Mouse (Mus musculus) T-helper 17 cell (primary cell): ENCODE measurements at regions not wholly inside any gene's neighbourhood (a gene's known extent, or its start where the extent isn't known, plus 50 kb on each side); places are given as distances from the start of the nearest gene placed in this dataset.

Experiments used
- in situ Hi-C, 2 experiments: fragments of 300-600 bp; cut with MboI, MseI; formaldehyde crosslinking; loops; 1 replicate in 1 of 2; 2 replicates in 1 of 2; pipeline ENCODE4 v1.15.1; 2025; ENCODE audit warnings: high pct_unique_total_duplicates in 2 of 2

DNA sequence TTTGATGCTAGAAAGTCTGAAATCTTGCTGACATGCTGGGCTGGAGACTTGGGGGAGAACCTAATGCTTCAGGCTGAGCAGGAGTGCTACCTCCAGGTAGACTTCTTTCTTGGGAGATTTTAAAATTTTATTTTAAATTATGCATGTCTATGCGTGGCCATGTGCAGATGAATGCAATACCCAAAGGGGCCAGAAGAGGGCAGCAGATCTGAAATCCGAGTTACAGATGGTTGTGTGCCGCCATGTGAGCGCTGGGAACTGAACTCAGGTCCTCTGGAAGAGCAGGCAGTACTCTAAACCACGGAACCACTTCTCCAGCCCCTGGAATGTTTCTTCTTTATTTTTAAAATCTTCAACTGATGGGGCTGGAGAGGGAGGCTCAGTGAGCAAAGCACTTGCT is 135.8 kb downstream of the Slc4a3 start:
- in situ Hi-C loops: no loop called here

DNA sequence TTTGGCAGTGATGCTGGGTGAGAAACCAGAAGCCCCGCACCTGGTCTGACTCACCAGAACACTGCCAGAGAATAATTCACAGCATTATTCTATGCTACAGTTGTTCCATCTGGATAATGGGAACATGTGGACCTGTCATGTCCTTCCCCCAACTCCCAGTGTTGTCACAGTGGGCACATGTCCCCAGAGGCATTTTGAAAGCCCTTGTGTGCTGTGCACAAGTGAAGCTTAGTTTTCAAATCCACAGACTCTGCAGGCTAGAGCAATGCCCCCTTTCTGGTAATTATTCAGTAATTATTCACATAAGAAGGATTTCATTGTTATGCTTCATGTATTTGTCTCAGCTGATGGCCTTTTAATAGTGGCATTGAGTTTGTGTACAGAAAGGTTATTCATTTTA is 146.7 kb downstream of the Slc4a3 start:
- in situ Hi-C loops: no loop called here

DNA sequence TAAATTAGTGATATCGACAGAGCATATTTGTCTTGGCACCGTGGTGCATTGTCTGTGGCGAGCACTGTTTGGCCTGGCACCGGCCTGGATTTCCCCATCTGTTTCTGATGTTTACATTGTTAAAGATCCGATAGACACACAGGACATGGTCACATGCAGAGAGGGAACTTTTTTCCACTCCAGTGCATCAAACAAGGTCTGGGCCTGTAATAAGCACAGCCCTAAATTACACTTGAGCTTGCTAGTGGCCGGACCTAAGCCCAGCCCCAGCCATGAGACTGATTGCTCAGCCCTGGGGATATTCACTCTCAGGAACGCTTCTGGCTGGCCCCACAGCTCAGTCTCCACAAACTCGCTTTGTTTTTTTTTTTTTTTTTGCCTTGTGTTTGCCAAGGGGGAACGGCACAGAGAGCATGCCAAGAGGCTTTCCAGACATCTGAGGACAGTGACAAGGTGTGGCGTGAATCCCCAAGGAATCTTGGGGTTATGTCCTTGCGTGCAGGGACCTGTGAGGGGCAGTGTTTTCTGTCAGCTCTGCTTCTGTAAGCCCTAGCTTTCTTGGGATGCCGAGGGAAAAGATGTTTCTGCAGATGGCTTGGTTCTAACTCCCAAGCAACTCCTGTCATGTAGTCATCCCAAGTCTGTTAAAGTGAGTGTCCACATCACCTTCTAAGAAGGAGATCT is 147.3 kb downstream of the Slc4a3 start:
- in situ Hi-C loops: no loop called here

DNA sequence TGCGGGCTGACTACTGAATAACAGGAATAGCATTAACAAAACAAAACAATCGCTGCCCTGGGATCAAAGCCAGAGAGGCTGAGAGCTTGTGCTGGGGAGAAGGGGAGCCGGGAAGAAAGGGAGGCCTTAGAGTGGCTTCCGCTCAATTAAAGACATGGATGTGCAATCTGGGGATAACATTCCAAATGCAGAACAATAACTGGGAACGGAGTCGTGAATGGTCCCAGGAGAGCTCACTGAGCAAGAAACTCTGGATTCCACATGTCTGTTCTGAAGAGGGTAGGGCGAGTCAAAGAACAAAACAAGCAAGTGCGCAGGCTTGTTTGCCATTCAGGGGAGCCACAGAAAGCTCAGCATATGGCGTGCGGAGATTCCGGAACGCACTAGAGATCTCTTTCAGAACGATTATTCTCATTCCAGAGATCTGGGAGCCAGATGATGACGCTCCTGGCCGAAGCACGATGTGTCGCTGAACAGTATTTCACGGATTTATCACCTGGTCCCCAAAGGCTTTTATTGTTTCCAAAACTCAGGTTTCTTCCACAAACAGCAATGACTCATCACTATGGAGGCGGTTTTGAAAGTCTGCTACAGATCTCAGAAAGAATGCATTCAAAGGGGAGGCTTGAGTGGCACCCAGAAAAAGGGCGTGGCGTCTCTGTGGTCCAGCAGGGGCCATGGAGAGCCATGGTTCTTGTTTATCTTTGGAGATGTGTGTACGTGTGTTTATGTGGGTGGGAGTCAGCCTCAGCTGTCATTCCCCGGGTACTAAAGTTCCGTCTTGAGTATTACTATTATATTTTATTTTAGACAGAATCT is 159.0 kb downstream of the Slc4a3 start:
- in situ Hi-C loops: no loop called here

DNA sequence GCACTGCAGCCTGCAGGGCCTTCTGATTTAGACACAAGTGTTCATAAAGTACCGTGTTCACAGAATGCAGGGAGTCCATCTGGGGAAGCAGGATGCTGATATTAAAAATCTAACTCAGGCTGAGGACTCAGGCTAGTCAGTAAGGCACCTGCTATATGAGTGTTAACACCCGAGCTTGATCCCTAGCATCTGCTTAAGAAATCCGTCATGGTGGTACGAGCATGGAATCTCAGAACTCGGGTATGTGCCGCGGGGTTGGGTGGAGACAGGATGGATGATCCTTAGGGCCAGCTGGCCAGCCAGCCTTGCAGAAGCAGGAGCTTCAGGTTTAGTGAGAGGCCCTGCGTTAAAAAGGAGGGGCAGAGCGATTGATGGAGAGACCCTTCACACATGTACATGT is 160.1 kb downstream of the Slc4a3 start:
- in situ Hi-C loops: no loop called here

DNA sequence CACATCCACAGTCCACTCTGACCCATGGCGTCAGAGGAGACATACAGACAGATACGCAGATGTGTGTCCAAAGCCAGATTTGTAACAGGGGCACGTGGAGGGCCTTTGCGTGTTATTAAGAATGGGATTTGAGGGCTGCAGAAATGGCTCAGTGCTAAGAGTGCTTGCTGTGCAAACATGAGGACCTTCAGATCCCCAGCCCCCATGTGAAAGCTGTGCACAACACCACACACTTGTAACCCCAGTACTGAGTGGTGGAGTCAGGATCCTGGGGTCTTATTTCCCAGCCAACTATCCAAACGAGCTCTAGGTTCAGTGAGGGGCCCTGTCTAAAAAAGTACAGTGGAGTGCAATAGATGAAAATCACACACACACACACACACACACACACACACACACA is 177.4 kb downstream of the Slc4a3 start:
- in situ Hi-C loops: no loop called here

DNA sequence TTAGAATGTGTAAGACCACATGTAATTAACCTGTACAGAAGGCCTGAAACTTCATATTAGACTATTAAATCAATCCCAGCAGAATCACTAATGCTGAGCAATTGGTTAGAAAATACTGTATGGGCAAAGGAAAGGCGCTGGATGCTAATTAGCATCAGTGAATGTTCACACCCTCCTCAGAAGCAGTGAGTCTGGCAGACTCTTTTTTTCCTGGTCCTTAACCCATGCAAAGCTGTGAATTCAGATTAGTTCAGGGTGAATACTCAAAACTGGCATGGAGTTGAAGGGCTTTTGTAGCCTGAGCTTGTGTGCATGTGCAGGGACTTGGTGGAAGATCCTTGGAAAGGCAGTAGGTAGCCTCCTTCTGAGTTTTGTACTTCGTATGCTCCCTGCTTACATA is 179.3 kb downstream of the Slc4a3 start:
- in situ Hi-C loops: no loop called here

DNA sequence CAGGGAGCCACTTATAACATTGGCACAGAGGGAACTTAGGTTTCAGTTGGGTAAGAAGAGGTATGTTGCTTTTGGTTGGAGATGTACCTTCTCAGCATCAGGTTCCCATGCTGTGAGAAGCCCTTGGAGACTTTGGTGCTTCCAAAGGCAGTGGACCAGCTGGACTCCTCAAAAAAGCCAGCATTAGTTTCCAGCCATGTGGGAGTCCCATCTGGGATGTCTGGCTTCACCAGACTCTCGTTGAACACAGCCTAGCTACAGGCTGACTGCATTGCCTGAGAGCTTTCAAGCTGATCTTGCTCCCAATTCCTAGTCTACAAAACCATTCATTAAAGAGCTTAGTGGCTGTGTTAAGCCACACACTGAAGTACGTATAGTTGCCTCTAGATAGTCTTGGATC is 182.8 kb downstream of the Slc4a3 start:
- in situ Hi-C loops: no loop called here

DNA sequence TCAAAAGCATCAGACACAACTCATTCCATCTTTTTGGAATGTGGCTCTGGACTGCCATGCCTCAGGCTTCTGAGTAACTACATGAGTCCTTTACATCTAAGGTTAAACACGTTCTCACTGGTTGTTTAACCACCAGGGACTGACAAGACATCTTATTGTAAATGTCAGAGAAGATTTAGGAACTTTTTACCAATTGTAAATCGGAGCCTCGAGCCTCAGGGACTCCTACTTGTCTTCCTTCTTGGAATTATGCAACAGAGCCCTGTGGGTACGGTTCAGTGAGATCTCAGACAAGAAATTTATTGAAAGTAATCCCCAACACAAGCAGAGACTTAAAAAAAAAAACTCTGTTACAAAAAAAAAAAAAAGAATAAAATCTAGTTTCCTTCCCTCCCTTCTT is 187.7 kb downstream of the Slc4a3 start:
- in situ Hi-C loops: no loop called here

DNA sequence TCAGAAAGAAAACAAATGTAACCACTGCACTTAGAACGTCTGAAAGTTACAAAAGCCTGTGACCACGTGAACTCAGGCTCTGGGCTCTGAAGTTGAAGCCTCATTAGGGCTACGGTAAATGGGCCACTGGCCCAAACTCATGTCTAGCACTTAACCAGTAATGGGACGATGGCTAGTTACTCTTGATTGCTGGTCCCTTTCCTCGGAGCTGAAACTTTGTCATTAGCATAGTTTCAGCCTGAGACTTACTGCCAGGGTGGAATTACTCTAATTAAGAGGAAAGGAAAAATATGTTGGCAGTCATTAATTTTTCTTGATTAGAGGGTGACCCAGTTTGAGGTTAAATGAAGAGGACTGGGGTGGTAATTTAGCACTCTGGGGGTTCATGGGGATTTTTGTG is 192.6 kb downstream of the Slc4a3 start:
- in situ Hi-C loops: no loop called here

DNA sequence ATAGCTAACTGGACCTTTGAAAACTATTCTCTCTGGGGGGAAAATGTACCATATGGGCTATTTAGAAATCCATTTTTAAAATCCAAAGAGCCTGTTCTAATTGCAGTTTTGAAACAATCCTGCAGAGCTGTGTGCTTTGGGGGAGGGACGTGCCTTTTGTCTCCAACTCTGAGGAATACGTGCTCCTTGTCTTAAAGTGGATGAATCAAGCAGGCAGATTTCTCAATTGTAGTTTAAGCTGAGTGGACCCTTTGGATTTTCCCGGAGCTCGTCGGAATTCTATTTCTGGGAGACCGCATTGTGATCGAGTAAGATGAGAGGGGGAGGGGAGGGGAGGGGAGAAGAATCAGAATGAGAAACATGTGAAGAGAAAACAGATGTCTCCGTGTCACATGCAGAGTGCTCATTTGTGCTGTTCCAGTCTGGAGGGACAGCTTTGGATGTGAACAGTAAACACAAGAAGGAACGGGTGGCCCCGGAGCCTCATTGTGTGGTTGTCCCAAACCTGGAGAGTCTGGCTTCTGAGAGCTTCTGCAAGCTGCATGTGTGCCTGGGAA is 203.7 kb downstream of the Slc4a3 start:
- in situ Hi-C loops: no loop called here

DNA sequence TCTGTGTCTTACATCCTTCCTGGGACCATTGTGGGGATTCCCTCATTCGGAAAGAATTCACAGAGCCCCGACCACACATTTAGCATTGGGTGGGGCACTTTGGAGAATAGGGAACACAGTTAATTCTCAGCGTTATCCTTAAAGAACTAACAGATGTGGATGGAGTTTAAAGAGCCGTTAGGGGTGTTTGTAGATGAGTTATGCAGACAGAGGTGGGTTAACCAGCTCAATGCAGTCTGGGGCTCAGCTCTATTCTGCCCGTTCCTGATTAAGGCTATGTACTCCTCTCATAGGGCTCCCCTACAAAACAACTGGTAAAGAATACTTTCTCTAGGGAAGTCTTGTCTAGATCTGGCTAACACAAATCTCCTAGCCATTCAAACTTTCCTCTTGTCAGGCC is 226.1 kb downstream of the Slc4a3 start:
- in situ Hi-C loops: no loop called here

DNA sequence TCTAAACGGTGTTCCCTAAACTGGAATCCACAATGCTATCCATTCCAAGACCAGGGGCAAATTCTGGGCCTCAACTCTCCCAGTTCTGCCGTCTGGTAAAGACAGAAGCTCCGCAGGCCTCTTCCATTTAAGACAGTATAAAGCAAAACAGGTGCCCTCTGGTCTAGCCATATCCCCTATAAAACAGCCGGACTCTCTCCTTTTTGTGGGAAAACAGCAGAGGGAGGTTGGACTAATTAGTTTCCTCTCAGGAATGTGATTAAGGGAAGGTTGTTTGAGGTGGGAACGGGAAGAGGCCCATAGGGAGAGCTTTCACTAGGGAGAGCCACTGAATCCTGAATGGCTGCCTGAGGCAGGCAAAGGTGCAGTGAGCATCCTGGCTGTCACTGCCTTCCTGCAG is 226.9 kb downstream of the Slc4a3 start:
- in situ Hi-C loops: no loop called here

DNA sequence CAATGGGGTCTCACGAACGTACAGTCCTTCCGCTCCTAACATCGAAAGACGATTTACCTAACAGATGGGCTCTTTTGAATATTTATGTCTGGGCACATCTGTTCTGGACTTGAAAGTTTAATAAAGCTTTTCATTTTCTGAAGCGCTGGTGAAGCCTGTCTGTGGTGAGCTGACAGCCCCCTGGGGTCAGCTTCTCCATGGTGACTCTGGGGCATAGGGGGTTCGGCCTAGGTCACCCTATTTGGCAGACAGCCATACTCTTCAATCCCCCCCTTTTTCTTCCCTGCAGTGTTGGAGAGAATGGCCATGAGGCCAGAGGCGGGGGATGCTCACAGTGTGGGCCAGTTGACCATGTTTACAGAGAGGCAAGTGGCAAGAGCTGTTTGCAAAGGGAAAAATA is 232.8 kb downstream of the Slc4a3 start:
- in situ Hi-C loops: no loop called here

DNA sequence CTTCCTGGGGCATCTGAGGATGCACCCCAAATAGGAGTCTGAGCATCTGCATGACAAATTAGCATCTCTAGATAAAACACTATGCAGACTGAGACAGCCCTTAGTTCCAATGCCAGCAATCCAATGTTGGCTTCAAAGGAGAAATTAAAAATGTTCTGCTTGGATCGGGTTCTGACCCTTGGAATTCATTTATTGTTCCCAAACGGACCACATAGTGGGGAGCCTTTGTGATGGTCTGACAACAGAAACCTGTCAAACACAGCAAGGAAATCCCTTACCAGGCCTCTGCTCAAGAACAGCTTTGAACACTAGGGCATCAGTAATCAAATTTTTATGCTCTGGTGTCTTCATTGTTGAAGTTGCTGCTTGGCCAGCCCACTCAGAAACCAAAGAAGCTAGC is 237.1 kb downstream of the Slc4a3 start:
- in situ Hi-C loops: no loop called here

DNA sequence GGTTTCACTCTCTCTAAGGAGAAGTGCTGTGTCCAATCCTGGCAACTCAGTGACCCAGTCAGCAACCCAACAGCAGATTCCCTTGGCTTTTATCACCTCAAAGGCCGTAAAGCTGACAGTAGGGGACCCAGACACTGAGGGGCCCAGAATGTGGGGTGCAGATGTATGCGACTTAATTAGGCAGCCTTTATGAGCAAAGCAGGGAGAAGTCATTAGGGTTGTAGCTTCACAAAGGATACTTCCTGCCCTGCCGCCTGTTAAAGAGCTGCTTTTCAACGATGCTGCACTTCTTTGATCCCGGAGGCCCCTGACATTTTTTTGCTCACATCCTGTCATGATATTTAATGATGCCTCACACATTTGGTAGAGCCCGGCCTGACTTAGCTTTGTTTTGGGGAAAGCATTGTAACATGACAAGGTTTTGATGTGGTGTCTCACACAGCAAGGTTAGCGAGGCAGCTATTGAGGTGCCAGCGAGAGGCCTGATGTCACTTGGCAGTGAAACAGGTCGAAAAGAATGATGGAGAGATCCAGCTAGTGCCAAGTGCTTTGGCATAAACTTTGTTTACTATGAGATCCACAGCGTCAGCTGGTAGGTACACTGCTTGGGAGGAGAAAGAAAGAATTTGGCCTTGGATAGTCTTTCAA is 240.2 kb downstream of the Slc4a3 start:
- in situ Hi-C loops: no loop called here

DNA sequence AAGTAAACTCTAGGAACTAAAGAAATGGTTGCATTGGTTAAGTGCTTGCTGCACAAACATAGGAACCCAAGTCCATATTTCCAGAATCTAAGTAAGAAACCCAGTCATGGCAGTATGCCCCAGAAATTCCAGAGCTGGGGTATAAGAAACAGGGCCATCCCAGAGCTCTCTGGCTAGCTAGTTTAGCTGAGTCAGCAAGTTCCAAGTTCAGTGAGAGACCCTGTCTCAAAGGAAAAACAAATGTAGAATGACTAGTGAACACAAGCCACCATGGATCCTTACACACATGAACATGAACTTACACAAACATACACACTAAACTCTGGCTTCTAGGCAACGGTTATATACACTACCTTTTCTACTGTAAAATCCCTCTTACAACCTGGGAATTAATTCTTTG is 245.4 kb downstream of the Slc4a3 start:
- in situ Hi-C loops: no loop called here

DNA sequence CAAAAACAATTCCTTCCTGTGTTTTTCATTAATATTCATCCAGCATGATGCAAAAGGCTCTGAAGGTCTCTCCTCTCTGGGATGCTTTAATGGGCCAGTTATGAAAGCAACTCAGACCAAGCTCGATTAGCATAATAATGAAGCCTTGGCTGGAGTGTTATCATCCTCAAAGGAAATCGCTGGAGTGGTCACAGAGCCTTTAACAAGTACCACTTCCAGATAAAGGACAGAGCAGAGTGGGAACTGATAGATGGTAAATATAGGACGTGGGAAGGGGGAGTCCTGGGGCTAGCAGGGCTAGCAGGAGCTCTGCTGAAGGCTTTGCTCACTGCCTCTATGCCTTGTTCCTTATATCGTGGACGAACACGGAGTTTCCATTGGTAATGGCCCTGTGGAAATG is 251.7 kb downstream of the Slc4a3 start:
- in situ Hi-C loops: no loop called here

DNA sequence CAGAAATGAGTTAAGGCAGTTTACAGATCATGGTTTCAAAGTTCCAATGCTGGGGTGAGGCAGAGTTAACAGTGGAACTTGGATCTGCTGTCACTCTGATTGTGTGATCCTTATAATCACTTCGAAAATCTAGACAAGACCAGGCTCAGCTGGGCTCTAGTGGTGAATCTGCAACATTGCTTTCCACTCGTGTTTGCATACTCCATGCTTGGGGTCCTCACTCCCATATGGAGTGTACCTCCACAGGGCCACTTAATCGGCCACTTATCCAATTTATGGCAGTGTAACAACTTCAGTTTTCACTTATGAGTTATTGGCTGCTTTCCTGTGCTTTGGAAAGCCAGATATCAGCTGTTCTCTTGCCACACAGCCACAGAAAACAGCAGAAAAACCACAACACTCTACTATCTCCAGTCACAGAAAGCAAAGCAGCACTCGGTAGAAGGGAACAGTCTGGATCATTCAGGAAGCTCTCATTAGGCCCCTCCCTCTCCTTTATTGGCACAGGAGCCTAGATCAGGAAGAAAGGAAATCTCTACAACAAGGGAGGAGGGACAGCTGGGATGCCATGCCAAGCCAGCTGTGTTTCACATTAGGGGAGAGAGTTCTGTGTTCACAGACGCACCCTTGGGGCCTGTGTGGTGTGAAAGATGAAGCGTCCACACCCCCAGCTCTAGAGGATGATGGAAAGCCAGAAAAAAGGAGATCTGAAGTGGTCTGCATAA is 252.5 kb downstream of the Slc4a3 start:
- in situ Hi-C loops: no loop called here

DNA sequence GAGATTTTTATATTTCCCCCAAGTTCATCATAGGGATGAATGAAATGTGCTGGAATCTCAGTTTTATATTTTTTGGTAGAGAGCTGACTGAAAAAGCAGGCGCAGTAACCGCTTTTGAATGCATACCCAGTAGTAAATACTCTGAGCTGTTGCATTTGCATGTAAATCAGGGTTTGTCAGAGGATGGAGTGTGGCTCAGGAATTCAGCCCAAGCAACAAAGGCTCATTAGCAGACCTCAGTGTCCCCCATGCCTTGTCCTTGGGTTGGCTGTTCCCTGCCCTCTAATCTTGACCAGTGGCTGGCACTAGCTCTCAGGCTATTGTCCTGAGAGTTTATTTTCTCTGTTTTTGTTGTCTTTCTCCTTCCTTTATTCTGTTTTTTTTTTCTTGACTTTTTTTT is 258.4 kb downstream of the Slc4a3 start:
- in situ Hi-C loops: no loop called here

DNA sequence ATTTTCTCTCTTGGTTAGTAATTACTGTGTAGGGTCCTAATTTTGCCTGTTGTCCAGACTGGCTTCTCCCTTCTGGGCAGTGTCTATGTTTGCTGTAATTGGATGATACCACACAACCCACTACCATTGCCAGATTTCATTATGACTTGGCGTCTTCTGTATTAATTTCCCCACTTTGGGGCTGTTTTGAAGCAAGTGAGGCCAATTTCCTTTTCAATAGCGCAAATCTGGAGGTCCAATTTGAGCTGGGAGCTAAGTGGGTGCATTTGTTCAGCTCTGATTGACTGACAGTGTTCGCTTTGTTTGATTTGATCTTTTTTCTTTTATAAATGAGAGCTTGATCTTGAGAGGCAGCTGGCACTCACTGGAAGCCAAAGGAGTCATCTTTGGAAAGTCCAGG is 266.4 kb downstream of the Slc4a3 start:
- in situ Hi-C loops: no loop called here

DNA sequence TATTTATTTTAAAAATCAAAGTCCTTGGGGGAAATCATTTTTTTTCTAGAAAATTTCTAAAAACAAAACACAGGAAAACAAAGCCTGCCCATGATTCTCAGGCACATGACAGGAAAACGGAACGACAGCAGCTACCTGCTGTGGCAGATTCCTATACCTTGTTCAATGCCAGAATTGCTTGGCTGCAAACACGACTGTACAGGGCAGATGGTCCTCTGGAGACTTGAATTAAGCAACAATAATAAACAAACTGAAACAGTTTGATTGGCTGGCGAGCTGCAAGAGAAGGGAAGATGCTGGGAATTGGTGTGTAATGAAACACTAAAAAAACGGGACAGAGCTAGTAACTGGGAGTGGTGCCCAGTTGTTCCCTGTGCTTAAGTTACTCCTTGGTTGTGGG is 280.1 kb downstream of the Slc4a3 start:
- in situ Hi-C loops: no loop called here
